Mouse (Mus musculus) adrenal gland, adult 8-10 months (tissue): Measurements from ENCODE around the gene Dvl2. TPM values are rescaled to one million over a fixed set of nuclear protein-coding genes. Genes with fewer than 3 reads are reported as not detected.
"Not testable (repeated sequence)": the region's sequence is repeated elsewhere in the genome, so short reads cannot be mapped to it uniquely, and the experiment has no call there.

Experiments used
- DNase-seq: peaks from one replicate; pipeline ENCODE4 v3.0.0; 2022
- total RNA-seq, 4 experiments: library from RNA; stranded (reverse); gene quantifications; 2 replicates each; pipeline ENCODE4 v1.2.4; 2022

The Dvl2 gene
- total RNA-seq, 4 experiments from 2014 or later = 13.4 to 27.1 (median 20.5) TPM

- DNase-seq = no peak
These were observed 10.6 kb downstream of the Dvl2 start for GRCm38 (mm10) chr11:70010961-70011360.

- no peak for DNase-seq
These were observed 12.5 kb downstream of the Dvl2 start for GRCm38 (mm10) chr11:70012931-70013330.

GRCm38 (mm10) chr11:70013408-70013807 lies 13.0 kb downstream of the Dvl2 start:
- DNase-seq = no peak

GRCm38 (mm10) chr11:70014051-70014450 lies 13.7 kb downstream of the Dvl2 start:
- DNase-seq = no peak

GRCm38 (mm10) chr11:70014880-70015558 lies 14.6 kb downstream of the Dvl2 start, which contains the start of gene Acadvl:
Gene Acadvl (minus strand): TSS chr11:70015411.
- DNase-seq = peak; percentile 90

GRCm38 (mm10) chr11:70015677-70016076 lies 15.3 kb downstream of the Dvl2 start:
- no peak for DNase-seq

GRCm38 (mm10) chr11:70016177-70016576 lies 15.8 kb downstream of the Dvl2 start:
- DNase-seq = not testable (repeated sequence)

GRCm38 (mm10) chr11:70016669-70017068 lies 16.3 kb downstream of the Dvl2 start, which contains the start of gene Dlg4:
Gene Dlg4 (plus strand): TSS chr11:70016942.
- DNase-seq = no peak

- DNase-seq = no peak
These were observed 16.9 kb downstream of the Dvl2 start for GRCm38 (mm10) chr11:70017199-70017767.

GRCm38 (mm10) chr11:70018131-70018990 lies 18.0 kb downstream of the Dvl2 start:
- DNase-seq = no peak

- DNase-seq = no peak
These were observed 19.2 kb downstream of the Dvl2 start for GRCm38 (mm10) chr11:70019495-70020021.

GRCm38 (mm10) chr11:70020022-70020631 lies 19.7 kb downstream of the Dvl2 start:
- DNase-seq = no peak

GRCm38 (mm10) chr11:70020731-70021263 lies 20.4 kb downstream of the Dvl2 start:
- peak; percentile 73 for DNase-seq

GRCm38 (mm10) chr11:70021264-70022132 lies 21.1 kb downstream of the Dvl2 start:
- DNase-seq = peak; percentile 97

GRCm38 (mm10) chr11:70023481-70024150 lies 23.2 kb downstream of the Dvl2 start:
- DNase-seq = no peak

GRCm38 (mm10) chr11:70024151-70024514 lies 23.7 kb downstream of the Dvl2 start:
- DNase-seq = no peak

GRCm38 (mm10) chr11:70026689-70027088 lies 26.3 kb downstream of the Dvl2 start:
- no peak for DNase-seq

- no peak for DNase-seq
These were observed 27.0 kb downstream of the Dvl2 start for GRCm38 (mm10) chr11:70027397-70027796.

- no peak for DNase-seq
These were observed 28.2 kb downstream of the Dvl2 start for GRCm38 (mm10) chr11:70028401-70029129.
